Comparison of ENCODE assay signal across 26 mouse cellular contexts in the genomic region with DNA sequence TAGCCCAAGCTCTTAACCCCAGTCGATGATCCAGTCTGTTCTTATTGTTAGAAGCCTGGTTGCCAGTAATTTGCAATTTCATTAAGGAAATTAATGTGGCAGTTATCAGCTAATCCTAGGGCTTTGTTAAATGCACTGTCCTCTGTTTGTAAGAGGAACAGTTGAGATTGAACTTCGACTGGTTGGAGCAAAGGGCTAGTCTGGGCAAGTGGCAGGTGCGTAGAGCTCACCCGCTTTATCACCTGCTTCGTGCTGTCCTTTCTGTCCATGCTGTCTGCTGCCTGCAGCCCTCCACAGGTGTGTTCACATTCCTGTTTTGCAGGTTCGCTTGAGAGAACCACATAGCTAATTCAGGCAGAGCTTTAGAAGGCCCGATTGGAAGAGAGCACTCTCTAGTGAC. TPM values are rescaled to one million over a fixed set of nuclear protein-coding genes. Genes with fewer than 3 reads are reported as not detected.
A peak's percentile ranks its signal among the peaks of the same experiment; 100 is the strongest.
DNase-seq lines count a peak whose midpoint lies in the region; ATAC-seq and TF ChIP-seq lines count a peak whose summit lies in the region.
"Had no signal": no experiment of that assay in that cellular context is flagged by ENCODE, and none has a peak within 500 bp of the region (broad histone marks: within the 10 kb centered on the region; RNA-seq: fewer than 3 reads in every experiment).

No protein-coding gene starts in this region.

- H3K4me1 ChIP-seq in kidney, adult 2 months (ENCODE audit: control insufficient read depth, insufficient read depth, low read length), result peaks cover 28% of the 10 kb centered on the region
- H3K4me1 ChIP-seq in intestine, postnatal 0 days (replicated peaks; ENCODE audit: control insufficient read depth, insufficient read depth, low read length), result 0 out of 2 replicates have a peak, but pooled peaks cover 4% of the 10 kb centered on the region
- H3K4me1 ChIP-seq in heart, embryonic 11.5 days (ENCODE audit: control insufficient read depth, insufficient read depth, low read length), result peaks cover 5% of the 10 kb centered on the region; the same call in 1 of the 2 replicates
- H3K4me1 ChIP-seq: forebrain, embryonic 15.5 days; hindbrain, embryonic 10.5 days had no signal

- DNase-seq in kidney, adult 2 months, result peak; percentile 26
- no peak for DNase-seq in kidney, adult 11 months
- peak; percentile 14 to 19 for DNase-seq in urinary bladder, postnatal 36 days (ENCODE audit: low spot score in 2 of 2)
- DNase-seq in urinary bladder, adult 2 months (ENCODE audit: low spot score), result no peak
- no peak for DNase-seq in B cell, adult 2 months
- DNase-seq: adrenal gland, adult 8-10 months; cerebellum, adult 2 months; cerebellum, postnatal 14 days; gastrocnemius, adult 2 months; heart, postnatal 14 days; kidney, postnatal 25 days; lung, embryonic 14.5 days; lung, postnatal 36 days; right cerebral cortex, postnatal 4 days; thymus, postnatal 14 days had no signal

- H3K9ac ChIP-seq in intestine, postnatal 0 days (ENCODE audit: low read depth, low read length), result no peak overlapping the region
- H3K9ac ChIP-seq in heart, embryonic 11.5 days (ENCODE audit: low read depth, low read length), result no peak overlapping the region
- H3K9ac ChIP-seq: forebrain, embryonic 15.5 days; kidney, embryonic 15.5 days; limb, embryonic 12.5 days; liver, embryonic 15.5 days; lung, embryonic 14.5 days; neural tube, embryonic 13.5 days had no signal

- H3K27me3 ChIP-seq in kidney, adult 2 months (replicated peaks; ENCODE audit: control insufficient read depth, insufficient read depth, low read length), result no peaks in the 10 kb centered on the region
- no peaks in the 10 kb centered on the region for H3K27me3 ChIP-seq in intestine, postnatal 0 days (replicated peaks; ENCODE audit: control insufficient read depth, insufficient read depth, low read length)
- H3K27me3 ChIP-seq in heart, embryonic 11.5 days (ENCODE audit: control insufficient read depth, insufficient read depth, low read length), result no peaks in the 10 kb centered on the region
- H3K27me3 ChIP-seq: forebrain, embryonic 15.5 days; kidney, embryonic 15.5 days; limb, embryonic 12.5 days; liver, embryonic 15.5 days; neural tube, embryonic 13.5 days had no signal

- H3K9me3 ChIP-seq in intestine, postnatal 0 days (ENCODE audit: control insufficient read depth), result no peaks in the 10 kb centered on the region
- no peaks in the 10 kb centered on the region for H3K9me3 ChIP-seq in heart, embryonic 11.5 days (replicated peaks; ENCODE audit: control insufficient read depth, low read length)
- H3K9me3 ChIP-seq: forebrain, embryonic 15.5 days; G1E; hindbrain, embryonic 10.5 days; kidney, embryonic 15.5 days; limb, embryonic 12.5 days; liver, embryonic 15.5 days; neural tube, embryonic 13.5 days had no signal

- TF ChIP-seq CTCF in kidney, adult 2 months (conservative IDR thresholded peaks at IDR 0.05; ENCODE audit: insufficient read depth, insufficient read length, low read depth, low read length), result no peak
- TF ChIP-seq CTCF in intestine, postnatal 0 days (IDR thresholded peaks at IDR 0.05; ENCODE audit: low read depth), result no peak

- H3K27ac ChIP-seq in kidney, adult 2 months (ENCODE audit: insufficient read depth, low read depth, low read length), result no peak overlapping the region
- H3K27ac ChIP-seq in intestine, postnatal 0 days (ENCODE audit: low read depth, low read length), result no peak overlapping the region
- no peak overlapping the region for H3K27ac ChIP-seq in heart, embryonic 11.5 days (ENCODE audit: low read depth, low read length)
- H3K27ac ChIP-seq: forebrain, embryonic 15.5 days; gastrocnemius, adult 2 months; hindbrain, embryonic 10.5 days; kidney, embryonic 15.5 days; limb, embryonic 12.5 days; liver, embryonic 15.5 days; neural tube, embryonic 13.5 days had no signal

- no peak for TF ChIP-seq POLR2A in kidney, adult 2 months (IDR thresholded peaks at IDR 0.05; ENCODE audit: low read depth, low read length)

- peaks cover 2% of the 10 kb centered on the region; the same call in 1 of the 2 replicates for H3K36me3 ChIP-seq in kidney, adult 2 months (ENCODE audit: control insufficient read depth, insufficient read depth, low read length)
- H3K36me3 ChIP-seq in intestine, postnatal 0 days (ENCODE audit: control insufficient read depth, insufficient read depth), result peaks cover 40% of the 10 kb centered on the region
- no peaks in the 10 kb centered on the region for H3K36me3 ChIP-seq in heart, embryonic 11.5 days (ENCODE audit: control insufficient read depth, insufficient read depth, low read length)
- H3K36me3 ChIP-seq: forebrain, embryonic 15.5 days had no signal

- 50% methylated on average over 7 of the region's 7 CpGs for WGBS in kidney, adult 2 months
- WGBS in intestine, postnatal 0 days, result 40% methylated on average over 7 of the region's 7 CpGs
- WGBS in heart, embryonic 11.5 days (ENCODE audit: insufficient replicate concordance), result 87% methylated on average over 7 of the region's 7 CpGs

- no peak overlapping the region for H3K4me2 ChIP-seq in intestine, postnatal 0 days (replicated peaks; ENCODE audit: low read depth)
- no peak overlapping the region for H3K4me2 ChIP-seq in heart, embryonic 11.5 days
- H3K4me2 ChIP-seq: forebrain, embryonic 15.5 days; kidney, embryonic 15.5 days; limb, embryonic 12.5 days; liver, embryonic 15.5 days; lung, embryonic 14.5 days; midbrain, embryonic 11.5 days; neural tube, embryonic 13.5 days had no signal

- no peak overlapping the region for H3K4me3 ChIP-seq in kidney, adult 2 months (ENCODE audit: insufficient read depth, low read depth, low read length)
- H3K4me3 ChIP-seq in intestine, postnatal 0 days (ENCODE audit: low read depth, low read length), result no peak overlapping the region
- H3K4me3 ChIP-seq in heart, embryonic 11.5 days (ENCODE audit: low read depth, low read length), result no peak overlapping the region
- H3K4me3 ChIP-seq: forebrain, embryonic 15.5 days; gastrocnemius, adult 2 months; hindbrain, embryonic 10.5 days; kidney, embryonic 15.5 days; limb, embryonic 12.5 days; liver, embryonic 15.5 days; neural tube, embryonic 13.5 days had no signal

- ATAC-seq in intestine, postnatal 0 days, result peak; percentile 48; the same call in 1 of the 2 replicates
- no peak for ATAC-seq in heart, embryonic 11.5 days (replicated peaks; ENCODE audit: insufficient number of reproducible peaks, low FRiP score, low TSS enrichment)
- ATAC-seq: forebrain, embryonic 15.5 days; hindbrain, embryonic 16.5 days had no signal

RNA-seq across cellular contexts. Expression of a gene that starts 23.5 kb away (rescaled TPM):
- polyA plus RNA-seq in kidney, adult 2 months (2012; rRNA removed), result 65.0 and 72.0 TPM in 2 replicates
- 49.2 and 63.0 TPM in 2 replicates for polyA plus RNA-seq in urinary bladder, adult 2 months (2012; rRNA removed)
- 113 and 155 TPM in 2 replicates for polyA plus RNA-seq in intestine, postnatal 0 days (2015; fragmentation: Nextera tagmentation; extraction: Ambion mirVana)
- polyA plus RNA-seq in heart, embryonic 11.5 days (2014; fragmentation: Nextera tagmentation; extraction: Ambion mirVana), result 26.6 and 27.9 TPM in 2 replicates

RNA-seq across cellular contexts. Expression of a gene that starts 31.9 kb away (rescaled TPM):
- polyA plus RNA-seq in kidney, adult 2 months (2012; rRNA removed), result 69.2 and 71.2 TPM in 2 replicates
- polyA plus RNA-seq in urinary bladder, adult 2 months (2012; rRNA removed), result 88.3 and 112 TPM in 2 replicates
- polyA plus RNA-seq in intestine, postnatal 0 days (2015; fragmentation: Nextera tagmentation; extraction: Ambion mirVana), result 76.2 and 83.0 TPM in 2 replicates
- 16.2 and 18.7 TPM in 2 replicates for polyA plus RNA-seq in heart, embryonic 11.5 days (2014; fragmentation: Nextera tagmentation; extraction: Ambion mirVana)

RNA-seq across cellular contexts. Expression of a gene that starts 37.5 kb away (rescaled TPM):
- polyA plus RNA-seq in kidney, adult 2 months (2012; rRNA removed), result 678 and 742 TPM in 2 replicates
- polyA plus RNA-seq in urinary bladder, adult 2 months (2012; rRNA removed), result 223 and 242 TPM in 2 replicates
- polyA plus RNA-seq in intestine, postnatal 0 days (2015; fragmentation: Nextera tagmentation; extraction: Ambion mirVana), result 303 and 317 TPM in 2 replicates
- 364 and 376 TPM in 2 replicates for polyA plus RNA-seq in heart, embryonic 11.5 days (2014; fragmentation: Nextera tagmentation; extraction: Ambion mirVana)

RNA-seq across cellular contexts. Expression of a gene that starts 54.6 kb away (rescaled TPM):
- 17.4 and 19.4 TPM in 2 replicates for polyA plus RNA-seq in kidney, adult 2 months (2012; rRNA removed)
- polyA plus RNA-seq in urinary bladder, adult 2 months (2012; rRNA removed), result 6.8 TPM in 2 replicates
- polyA plus RNA-seq in intestine, postnatal 0 days (2015; fragmentation: Nextera tagmentation; extraction: Ambion mirVana), result 16.1 and 17.4 TPM in 2 replicates
- polyA plus RNA-seq in heart, embryonic 11.5 days (2014; fragmentation: Nextera tagmentation; extraction: Ambion mirVana), result 2.3 and 2.4 TPM in 2 replicates
- polyA plus RNA-seq: G1E had no signal

RNA-seq across cellular contexts. Expression of a gene that starts 59.9 kb away (rescaled TPM):
- 52.3 and 55.7 TPM in 2 replicates for polyA plus RNA-seq in kidney, adult 2 months (2012; rRNA removed)
- 85.1 and 99.6 TPM in 2 replicates for polyA plus RNA-seq in urinary bladder, adult 2 months (2012; rRNA removed)
- polyA plus RNA-seq in intestine, postnatal 0 days (2015; fragmentation: Nextera tagmentation; extraction: Ambion mirVana), result 28.3 and 29.2 TPM in 2 replicates
- polyA plus RNA-seq in heart, embryonic 11.5 days (2014; fragmentation: Nextera tagmentation; extraction: Ambion mirVana), result 4.5 and 6.2 TPM in 2 replicates

Comparison
In these comparisons a context has a peak if more than half of its experiments do, and no peak if none do; other contexts are left out.
1. DNase-seq: peak in kidney, adult 2 months (single experiment) and urinary bladder, postnatal 36 days (2 of 2); none in kidney, adult 11 months (single experiment), urinary bladder, adult 2 months (single experiment) and B cell, adult 2 months (0 of 2).